Mouse (Mus musculus): Measurements from ENCODE around the gene Tcf7. TPM values are rescaled to one million over a fixed set of nuclear protein-coding genes. Genes with fewer than 3 reads are reported as not detected.
"Not testable (repeated sequence)": the region's sequence is repeated elsewhere in the genome, so short reads cannot be mapped to it uniquely, and the experiment has no call there.

Tcf7 gene
- polyA plus RNA-seq, 1 experiment from 2014 or later = 52.6 TPM

- WGBS = under 1% methylated on average over 87 of the region's 87 CpGs
- Histone ChIP-seq H3K4me3 (peak within 1 kb of the TSS; percentile 91), H3K36me3 (peaks cover 10% of the 10 kb centered on the region), H3K4me2 (peak within 1 kb of the TSS; percentile 58), H3K9ac (peak within 1 kb of the TSS; percentile 99), H3K9me3 (no peaks in the 10 kb centered on the region), H3K27ac (peak within 1 kb of the TSS; percentile 97), H3K27me3 (no peaks in the 10 kb centered on the region), H3K4me1 (peaks cover 24% of the 10 kb centered on the region)
- ATAC-seq (ENCODE audit: borderline replicate concordance, extremely low read depth, low FRiP score, low TSS enrichment) = peak; percentile 89
These were observed 50.9 kb downstream of the Tcf7 start, which contains the start of gene Skp1a for GRCm38 (mm10) chr11:52231606-52232541. TSS of gene Skp1a (plus strand) at chr11:52231995.

GRCm38 (mm10) chr11:52230694-52231093, 52.1 kb downstream of the Tcf7 start:
- Histone ChIP-seq H3K36me3 (0 out of 2 replicates have a peak, but pooled peaks cover under 1% of the 10 kb centered on the region), H3K4me3 (peak overlapping the region; percentile 91), H3K4me1 (peaks cover 24% of the 10 kb centered on the region), H3K27ac (no peak overlapping the region), H3K27me3 (no peaks in the 10 kb centered on the region), H3K9me3 (no peaks in the 10 kb centered on the region), H3K4me2 (peak overlapping the region; percentile 58), H3K9ac (no peak overlapping the region)
- ATAC-seq (ENCODE audit: borderline replicate concordance, extremely low read depth, low FRiP score, low TSS enrichment) = no peak
- WGBS = 50% methylated on average over 5 of the region's 5 CpGs

GRCm38 (mm10) chr11:52228722-52229448, 53.9 kb downstream of the Tcf7 start:
- no peaks in the 10 kb centered on the region for H3K36me3 ChIP-seq
- H3K4me2 ChIP-seq = no peak overlapping the region
- no peaks in the 10 kb centered on the region for H3K27me3 ChIP-seq
- no peak for ATAC-seq (ENCODE audit: borderline replicate concordance, extremely low read depth, low FRiP score, low TSS enrichment)
- 75% methylated on average over 7 of the region's 7 CpGs for WGBS
- no peak overlapping the region for H3K9ac ChIP-seq
- no peak overlapping the region for H3K27ac ChIP-seq
- H3K4me3 ChIP-seq = no peak overlapping the region
- H3K9me3 ChIP-seq = no peaks in the 10 kb centered on the region
- H3K4me1 ChIP-seq = peaks cover 16% of the 10 kb centered on the region

- Histone ChIP-seq H3K27ac (no peak overlapping the region), H3K4me1 (peaks cover 6% of the 10 kb centered on the region), H3K36me3 (no peaks in the 10 kb centered on the region), H3K9ac (no peak overlapping the region), H3K4me2 (no peak overlapping the region), H3K27me3 (no peaks in the 10 kb centered on the region), H3K9me3 (no peaks in the 10 kb centered on the region), H3K4me3 (no peak overlapping the region)
- no peak for ATAC-seq (ENCODE audit: borderline replicate concordance, extremely low read depth, low FRiP score, low TSS enrichment)
- 68% methylated on average over 13 of the region's 13 CpGs for WGBS
These were observed 55.2 kb downstream of the Tcf7 start for GRCm38 (mm10) chr11:52227466-52228226.

- Histone ChIP-seq H3K4me3 (no peak overlapping the region), H3K9me3 (no peaks in the 10 kb centered on the region), H3K4me1 (peaks cover 6% of the 10 kb centered on the region), H3K9ac (no peak overlapping the region), H3K27ac (no peak overlapping the region), H3K36me3 (no peaks in the 10 kb centered on the region), H3K4me2 (no peak overlapping the region), H3K27me3 (no peaks in the 10 kb centered on the region)
- 68% methylated on average over 3 of the region's 3 CpGs for WGBS
- ATAC-seq (ENCODE audit: borderline replicate concordance, extremely low read depth, low FRiP score, low TSS enrichment) = no peak
These were observed 55.8 kb downstream of the Tcf7 start for GRCm38 (mm10) chr11:52227053-52227452.

GRCm38 (mm10) chr11:52225986-52226599, 56.7 kb downstream of the Tcf7 start:
- WGBS = 48% methylated on average over 3 of the region's 3 CpGs
- no peak for ATAC-seq (ENCODE audit: borderline replicate concordance, extremely low read depth, low FRiP score, low TSS enrichment)
- Histone ChIP-seq H3K9ac (no peak overlapping the region), H3K27ac (no peak overlapping the region), H3K36me3 (no peaks in the 10 kb centered on the region), H3K27me3 (no peaks in the 10 kb centered on the region), H3K9me3 (no peaks in the 10 kb centered on the region), H3K4me2 (no peak overlapping the region), H3K4me1 (peaks cover 6% of the 10 kb centered on the region), H3K4me3 (no peak overlapping the region)

- Histone ChIP-seq H3K9ac (no peak overlapping the region), H3K36me3 (no peaks in the 10 kb centered on the region), H3K4me1 (peaks cover 3% of the 10 kb centered on the region; the same call in 1 of the 2 replicates), H3K27me3 (no peaks in the 10 kb centered on the region), H3K4me2 (peak overlapping the region; percentile 36), H3K27ac (peak overlapping the region; percentile 51), H3K4me3 (peak overlapping the region; percentile 12), H3K9me3 (no peaks in the 10 kb centered on the region)
- 5% methylated on average over 19 of the region's 19 CpGs for WGBS
- ATAC-seq (ENCODE audit: borderline replicate concordance, extremely low read depth, low FRiP score, low TSS enrichment) = peak; percentile 61; the same call in 1 of the 2 replicates
These were observed 58.7 kb downstream of the Tcf7 start for GRCm38 (mm10) chr11:52223968-52224682.

- 64% methylated on average over 6 of the region's 6 CpGs for WGBS
- Histone ChIP-seq H3K4me1 (peaks cover 3% of the 10 kb centered on the region; the same call in 1 of the 2 replicates), H3K4me3 (no peak overlapping the region), H3K27ac (no peak overlapping the region), H3K36me3 (no peaks in the 10 kb centered on the region), H3K9me3 (no peaks in the 10 kb centered on the region), H3K27me3 (no peaks in the 10 kb centered on the region), H3K9ac (no peak overlapping the region), H3K4me2 (no peak overlapping the region)
- ATAC-seq (ENCODE audit: borderline replicate concordance, extremely low read depth, low FRiP score, low TSS enrichment) = no peak
These were observed 59.9 kb downstream of the Tcf7 start for GRCm38 (mm10) chr11:52222891-52223290.

GRCm38 (mm10) chr11:52221921-52222320, 60.9 kb downstream of the Tcf7 start:
- not testable (repeated sequence) for H3K27ac ChIP-seq; H3K4me2 ChIP-seq; H3K9ac ChIP-seq; H3K9me3 ChIP-seq; H3K4me1 ChIP-seq; H3K27me3 ChIP-seq; H3K36me3 ChIP-seq; ATAC-seq (ENCODE audit: borderline replicate concordance, extremely low read depth, low FRiP score, low TSS enrichment); H3K4me3 ChIP-seq
- 89% methylated on average over 6 of the region's 6 CpGs for WGBS

GRCm38 (mm10) chr11:52220282-52220681, 62.5 kb downstream of the Tcf7 start:
- no peaks in the 10 kb centered on the region for H3K9me3 ChIP-seq
- H3K27me3 ChIP-seq = no peaks in the 10 kb centered on the region
- no peak overlapping the region for H3K9ac ChIP-seq
- WGBS = 8% methylated on average over 4 of the region's 4 CpGs
- no peak overlapping the region for H3K4me3 ChIP-seq
- no peak overlapping the region for H3K27ac ChIP-seq
- no peaks in the 10 kb centered on the region for H3K36me3 ChIP-seq
- peak; percentile 55; the same call in 1 of the 2 replicates for ATAC-seq (ENCODE audit: borderline replicate concordance, extremely low read depth, low FRiP score, low TSS enrichment)
- peaks cover 3% of the 10 kb centered on the region; the same call in 1 of the 2 replicates for H3K4me1 ChIP-seq
- H3K4me2 ChIP-seq = peak overlapping the region; percentile 38; the same call in 1 of the 2 replicates

Measured in lung, embryonic 15.5 days (tissue).